Mouse (Mus musculus) gastrocnemius, adult 18-20 months (tissue): ENCODE measurements at regions not wholly inside any gene's neighbourhood (a gene's known extent, or its start where the extent isn't known, plus 50 kb on each side); places are given as distances from the start of the nearest gene placed in this dataset.
"Not testable (repeated sequence)": the region's sequence is repeated elsewhere in the genome, so short reads cannot be mapped to it uniquely, and the experiment has no call there.

Experiments used
- DNase-seq: peaks from one replicate; pipeline ENCODE4 v3.0.0; 2021; ENCODE audit warnings: low spot score

- DNase-seq, result no peak
Measured at GRCm38 (mm10) chrX:68486585-68486984, 191.8 kb upstream of the Fmr1 start.

- not testable (repeated sequence) for DNase-seq
Measured at GRCm38 (mm10) chrX:68492052-68492451, 186.3 kb upstream of the Fmr1 start.

- DNase-seq, result no peak
Measured at GRCm38 (mm10) chrX:68494398-68495143, 183.8 kb upstream of the Fmr1 start.

DNA sequence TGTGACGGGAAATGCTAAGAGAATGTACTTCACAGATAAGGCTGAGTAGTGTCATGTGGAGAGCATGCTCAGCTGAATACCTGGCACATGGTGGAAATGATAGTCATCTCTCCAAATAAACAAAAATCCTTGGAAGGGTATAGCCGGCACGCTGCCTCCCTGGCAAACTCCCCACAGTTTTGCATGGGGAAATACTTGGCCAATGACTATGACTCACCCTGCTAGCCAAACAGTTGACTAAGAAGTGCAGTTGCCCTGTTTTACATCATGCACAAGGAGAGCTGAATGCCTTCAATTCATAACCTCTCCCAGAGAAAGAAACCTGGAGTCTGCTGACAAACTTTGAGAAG is 183.2 kb upstream of the Fmr1 start:
- peak; percentile 66 for DNase-seq

DNA sequence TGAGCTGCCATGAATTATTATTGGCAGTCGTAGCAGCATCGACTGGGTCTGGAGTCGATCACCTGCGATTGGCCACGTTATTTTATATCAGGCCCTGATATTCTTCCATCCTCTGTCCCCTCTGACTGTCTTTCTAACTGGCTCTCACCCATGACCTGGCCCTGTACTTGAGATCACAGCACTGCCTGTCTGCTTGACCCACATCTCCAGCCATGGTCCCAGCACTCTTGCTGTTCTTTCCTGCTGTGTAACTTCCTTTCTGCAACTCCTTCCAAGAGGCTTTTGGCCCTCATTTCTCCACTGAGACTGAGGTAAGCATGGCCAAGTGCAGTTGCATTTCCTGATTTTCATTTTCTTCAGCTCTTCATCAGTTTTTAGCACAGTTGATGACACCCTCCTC is 182.6 kb upstream of the Fmr1 start:
- DNase-seq, result peak; percentile 17

GRCm38 (mm10) chrX:68497886-68498285 is 180.5 kb upstream of the Fmr1 start:
- no peak for DNase-seq

DNA sequence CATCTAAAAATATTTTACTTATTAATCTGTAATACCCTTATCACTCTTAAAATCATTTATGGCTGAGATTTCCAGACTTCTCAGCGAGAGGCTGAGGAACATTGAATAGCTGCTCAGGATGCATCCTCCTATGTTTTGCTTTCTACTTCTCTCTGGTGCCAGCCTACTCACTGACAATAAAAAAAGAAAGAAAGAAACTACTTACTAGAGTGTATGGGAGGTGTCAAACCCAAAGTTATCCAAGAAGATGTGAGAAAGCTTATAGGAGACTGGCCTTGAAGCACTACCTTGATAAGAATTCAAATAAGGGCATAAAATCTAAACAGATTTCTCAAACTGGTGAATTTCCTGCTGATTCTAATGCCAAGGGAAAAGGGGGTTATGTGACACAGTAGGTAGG is 175.4 kb upstream of the Fmr1 start:
- DNase-seq, result no peak

DNA sequence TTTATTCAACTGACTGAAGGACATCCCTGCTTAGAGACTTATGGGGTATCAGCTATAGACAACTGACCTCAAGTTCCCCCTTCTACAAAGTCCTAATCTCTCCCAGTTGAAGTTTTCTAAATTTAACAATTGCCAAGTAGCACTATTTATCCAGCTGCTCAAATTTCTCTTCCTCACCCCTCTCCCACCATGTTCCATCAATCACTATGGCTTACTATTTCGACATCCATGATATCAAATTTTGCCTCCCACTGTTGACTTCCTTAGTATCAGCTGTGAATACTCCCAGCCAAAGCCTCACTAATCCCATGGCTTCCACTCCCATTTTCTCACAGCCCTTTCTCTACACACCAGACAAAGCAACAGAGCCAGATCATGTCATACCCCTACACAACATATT is 170.7 kb upstream of the Fmr1 start:
- peak; percentile 1 for DNase-seq

DNA sequence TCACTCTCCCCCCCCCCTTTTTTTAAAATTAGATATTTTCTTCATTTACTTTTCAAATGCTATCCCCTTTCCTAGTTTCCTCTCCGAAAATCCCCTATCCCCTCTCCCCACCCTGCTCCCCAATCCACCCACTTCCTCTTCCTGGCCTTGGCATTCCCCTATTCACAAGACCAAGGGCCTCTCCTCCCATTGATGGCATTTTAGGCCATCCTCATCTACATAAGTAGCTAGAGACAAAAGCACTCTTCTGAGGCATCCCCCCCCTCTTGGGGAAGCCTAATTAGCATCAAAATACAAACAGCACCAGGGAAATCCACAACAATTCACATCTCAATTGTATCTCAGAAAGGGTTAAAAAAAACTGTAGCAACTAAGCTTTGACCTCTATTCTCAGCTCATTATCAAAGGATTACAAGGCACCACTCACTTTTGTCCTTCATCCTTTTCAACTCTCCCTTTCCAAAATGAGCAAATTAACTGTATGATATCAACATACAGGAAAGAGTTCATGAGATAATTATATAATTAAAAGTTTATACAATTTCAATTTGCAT is 166.1 kb upstream of the Fmr1 start:
- no peak for DNase-seq

GRCm38 (mm10) chrX:68546561-68546960 is 131.8 kb upstream of the Fmr1 start:
- DNase-seq, result no peak

DNA sequence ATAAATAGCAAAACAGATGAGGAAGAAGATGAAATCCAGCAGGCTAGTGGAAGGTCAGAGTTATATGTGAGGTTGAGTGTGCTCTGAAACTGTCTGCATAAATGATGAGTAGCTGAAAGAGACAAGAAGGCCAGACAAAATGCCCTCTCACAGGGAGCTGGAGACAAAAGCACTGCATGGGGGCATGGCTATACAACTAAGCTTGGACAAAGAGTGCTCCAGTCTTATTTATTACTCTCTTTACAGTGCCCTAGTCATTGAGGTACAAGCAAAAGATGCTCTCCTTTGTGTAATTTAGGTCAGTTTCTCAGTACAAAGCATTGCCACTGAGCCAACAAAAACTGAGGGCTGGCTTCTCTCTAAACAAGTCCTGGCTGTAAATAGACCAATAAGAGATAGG is 124.3 kb upstream of the Fmr1 start:
- no peak for DNase-seq

DNA sequence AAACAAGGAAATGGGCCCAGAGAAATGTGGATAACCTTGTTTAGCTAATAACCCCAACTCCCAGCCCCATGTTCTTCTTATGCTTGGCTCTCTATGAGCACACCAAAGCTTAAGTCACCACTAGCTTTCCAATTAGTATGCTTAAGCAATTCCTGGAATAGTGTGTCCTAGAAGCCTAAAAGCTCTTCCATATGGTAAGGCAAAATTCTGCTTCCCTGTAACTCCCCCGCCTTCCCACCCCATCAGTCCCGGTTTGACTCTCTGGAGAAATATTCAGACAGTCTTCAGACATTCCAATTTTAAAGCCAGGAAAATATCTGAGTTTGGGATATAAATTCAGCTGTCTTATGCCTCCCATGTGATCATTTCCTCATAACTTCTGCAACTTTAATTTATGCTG is 120.6 kb upstream of the Fmr1 start:
- DNase-seq, result no peak

DNA sequence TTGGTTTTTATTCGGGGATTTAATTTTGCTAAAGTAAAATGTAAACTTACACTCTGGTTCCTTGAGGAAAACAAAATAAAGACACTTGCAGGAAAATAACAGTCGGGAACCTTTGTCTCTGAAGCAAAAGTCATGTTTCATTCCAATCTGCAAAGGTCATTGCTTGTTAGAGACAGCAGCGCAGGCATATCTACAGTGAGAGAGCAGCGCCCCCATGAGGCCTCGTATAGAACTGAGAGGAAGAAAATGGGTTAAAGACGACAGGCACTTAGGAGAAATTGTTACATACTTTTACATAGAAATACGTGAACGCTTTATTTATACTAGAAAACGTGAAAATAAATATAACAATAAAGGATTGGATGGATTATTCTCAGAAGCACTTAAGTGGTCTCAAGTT is 93.1 kb upstream of the Fmr1 start:
- peak; percentile 24 for DNase-seq

DNA sequence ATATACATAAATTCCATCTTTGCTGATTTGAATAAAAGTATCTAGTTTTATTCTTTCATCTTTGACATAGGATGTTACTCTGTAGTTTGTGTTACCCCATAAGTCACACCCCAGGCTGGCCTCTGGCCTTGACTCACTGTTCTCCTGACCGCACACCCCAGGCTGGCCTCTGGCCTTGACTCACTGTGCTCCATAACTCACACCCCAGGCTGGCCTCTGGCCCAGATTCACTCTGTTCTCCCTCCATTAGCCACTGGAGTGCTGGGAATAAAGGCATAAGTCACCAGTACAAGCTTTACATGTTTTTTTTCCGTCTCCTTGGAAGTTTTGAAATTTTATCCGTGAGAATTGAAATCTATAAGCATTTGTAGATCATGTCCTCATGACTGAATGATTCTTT is 56.2 kb upstream of the Fmr1 start:
- DNase-seq, result no peak
